Mouse (Mus musculus) layer of hippocampus, postnatal 10 days (tissue): ENCODE results near the gene Dock1. TPM values are rescaled to one million over a fixed set of nuclear protein-coding genes. Genes with fewer than 3 reads are reported as not detected.

ENCODE experiments used
- DNase-seq, 2 experiments: peaks; one replicate each; pipeline ENCODE4 v3.0.0; 2021; ENCODE audit warnings: low spot score in 2 of 2
- long read RNA-seq: library from polyadenylated mRNA; stranded (forward); transcript quantifications from one replicate; pipeline ENCODE4 v2.0.0, GENCODE M21; 2023
- total RNA-seq, 2 experiments: library from RNA; stranded (reverse); gene quantifications; 2 replicates each; pipeline ENCODE4 v1.2.3; 2021

Gene Dock1
- total RNA-seq = 10 to 100 TPM; 27.1 to 27.4 TPM
- long read RNA-seq, full-length matches to known transcripts = 5 of 35 reads
- long read RNA-seq, partial matches to known transcripts = 9 of 35 reads
- long read RNA-seq, other reads (novel, unspliced or antisense) = 21 of 35 reads

DNA sequence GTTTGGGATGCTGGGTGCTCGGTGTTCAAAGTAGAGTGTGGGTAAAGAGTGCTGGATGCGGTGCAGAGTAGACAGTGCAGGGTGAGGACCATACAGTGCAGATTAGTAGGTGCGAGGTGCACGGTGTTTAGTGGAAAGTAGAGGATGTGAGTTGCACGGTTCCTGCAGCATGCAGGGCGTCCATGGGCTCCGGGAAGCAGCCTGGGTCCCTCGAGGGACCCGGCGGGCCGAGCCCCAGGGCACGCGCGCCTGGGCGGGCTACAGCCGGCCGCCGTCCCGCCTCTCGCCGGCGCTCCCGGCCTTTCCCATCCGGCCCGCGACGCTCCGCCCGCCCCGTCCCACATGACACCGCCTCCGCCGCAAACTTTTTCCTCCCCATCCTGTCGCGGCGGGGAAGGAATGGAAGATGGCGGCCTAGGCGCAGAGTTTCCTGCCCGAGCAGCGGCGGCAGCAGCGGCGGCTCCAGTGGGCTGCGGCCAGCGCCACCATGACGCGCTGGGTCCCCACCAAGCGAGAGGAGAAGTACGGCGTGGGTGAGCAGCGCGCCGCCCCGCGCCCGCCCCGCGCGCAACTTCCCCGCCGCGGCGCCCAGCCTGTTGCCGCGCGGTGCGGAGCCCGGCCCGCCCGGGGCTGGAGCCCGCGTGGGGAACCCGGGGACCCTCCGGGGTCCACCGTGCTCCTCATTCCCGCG lies at the start of gene Dock1:
Dock1 (plus strand) TSS at position 343 of the 691 bp plus-strand sequence.
- peak; percentile 60 to 70 for DNase-seq

DNA sequence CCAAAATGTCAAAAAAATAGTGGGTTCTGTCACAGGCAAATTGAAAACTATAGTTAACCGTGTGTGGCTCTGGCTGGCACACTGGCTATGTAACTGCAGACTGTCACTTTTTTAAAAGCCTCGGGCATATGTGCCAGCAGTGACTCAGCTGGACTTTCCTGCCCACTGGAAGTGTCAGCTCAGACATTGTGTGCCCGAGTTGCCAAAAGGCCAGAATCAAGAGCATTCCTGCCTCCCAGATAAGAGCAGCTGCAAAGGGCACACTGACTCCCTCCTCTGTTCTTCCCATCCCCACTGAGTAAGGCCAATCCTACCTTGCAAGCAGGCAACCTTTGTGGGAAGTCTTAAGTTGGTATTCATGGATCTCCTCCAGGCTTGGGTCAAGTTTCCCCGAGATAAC lies 42.5 kb upstream of the Dock1 start:
- no peak for DNase-seq

DNA sequence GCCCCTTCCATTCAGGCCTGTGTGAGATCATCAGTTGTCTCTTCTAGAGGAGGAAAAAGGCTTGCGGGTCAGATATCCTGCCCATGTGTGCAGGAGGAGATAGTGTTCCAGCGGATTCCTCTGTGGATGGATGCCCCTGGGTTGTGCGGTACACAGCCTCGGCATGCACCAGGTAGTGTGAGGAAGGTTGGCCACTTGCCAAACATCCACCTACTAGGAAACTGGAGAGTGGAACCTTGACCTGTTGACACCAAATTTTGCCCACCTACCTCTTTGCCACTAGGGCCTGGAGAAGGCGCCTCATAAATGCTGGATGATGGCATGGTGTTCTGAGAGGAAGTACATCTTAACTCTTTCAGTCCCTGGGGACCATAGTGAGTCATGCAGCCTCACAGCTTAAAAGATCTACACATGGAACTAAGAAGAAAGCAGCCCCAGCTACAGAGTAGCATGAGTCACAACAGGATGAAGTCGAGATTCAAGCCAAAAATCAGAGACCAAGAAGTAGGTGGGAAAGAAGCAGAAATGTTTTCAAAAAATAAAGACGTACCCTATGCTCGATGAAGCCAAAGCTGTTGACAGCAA lies 20.1 kb upstream of the Dock1 start:
- DNase-seq = no peak

DNA sequence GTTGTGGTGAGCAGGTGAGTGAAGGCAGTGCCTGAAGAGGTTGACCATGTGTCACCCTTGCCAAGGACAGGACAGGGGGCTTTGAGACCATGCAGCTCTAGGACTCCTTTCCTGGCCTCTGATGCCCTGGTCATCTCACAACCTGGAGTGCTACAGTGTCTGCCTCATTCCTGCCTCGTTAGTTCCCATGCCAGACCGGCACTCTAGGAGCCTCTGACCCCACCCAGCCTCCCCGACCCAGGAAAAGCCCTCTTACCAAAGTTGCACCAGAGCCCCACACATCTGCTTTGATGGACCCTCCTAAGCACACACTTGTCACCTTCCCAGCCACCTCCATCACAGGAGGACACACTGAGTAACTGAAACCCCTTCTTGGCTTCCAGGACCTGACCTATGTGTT lies 19.4 kb upstream of the Dock1 start:
- DNase-seq = no peak

GRCm38 (mm10) chr7:134663241-134663640 lies 7.2 kb upstream of the Dock1 start:
- DNase-seq = no peak

GRCm38 (mm10) chr7:134665642-134666282 lies 4.7 kb upstream of the Dock1 start:
- DNase-seq = no peak

- DNase-seq = peak in 1 of 2 experiments; percentile 34
Measured at GRCm38 (mm10) chr7:134667271-134667702, 3.2 kb upstream of the Dock1 start.

- DNase-seq = no peak
Measured at GRCm38 (mm10) chr7:134669474-134670311, 761 bp upstream of the Dock1 start.

- peak; percentile 48 to 54 for DNase-seq
Measured at GRCm38 (mm10) chr7:134671003-134671461, 578 bp downstream of the Dock1 start.

- DNase-seq = no peak
Measured at GRCm38 (mm10) chr7:134671467-134671901, 1.0 kb downstream of the Dock1 start.

DNA sequence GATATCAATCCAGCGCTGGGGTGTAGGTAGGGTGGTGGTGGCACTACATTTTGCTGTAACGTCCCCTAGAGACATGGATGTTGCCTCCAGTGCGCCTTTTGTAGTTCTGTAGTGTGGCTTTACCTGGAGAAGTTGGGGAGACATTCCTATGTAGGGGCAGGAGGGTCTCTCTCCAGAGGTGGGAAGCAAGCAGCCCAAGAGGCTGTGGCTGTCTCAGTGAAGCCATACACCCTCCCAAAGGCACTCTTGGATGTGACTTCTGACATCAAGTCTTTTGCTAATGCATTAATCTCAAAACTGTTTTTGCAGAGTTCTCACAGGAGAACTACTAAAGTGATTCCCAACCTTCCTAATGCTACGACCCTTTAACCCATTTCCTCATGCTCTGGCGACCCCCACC lies 2.7 kb downstream of the Dock1 start:
- DNase-seq = no peak

GRCm38 (mm10) chr7:134673952-134674351 lies 3.5 kb downstream of the Dock1 start:
- no peak for DNase-seq

- no peak for DNase-seq
Measured at GRCm38 (mm10) chr7:134677852-134678251, 7.4 kb downstream of the Dock1 start.

GRCm38 (mm10) chr7:134679314-134680158 lies 9.1 kb downstream of the Dock1 start:
- DNase-seq = no peak

DNA sequence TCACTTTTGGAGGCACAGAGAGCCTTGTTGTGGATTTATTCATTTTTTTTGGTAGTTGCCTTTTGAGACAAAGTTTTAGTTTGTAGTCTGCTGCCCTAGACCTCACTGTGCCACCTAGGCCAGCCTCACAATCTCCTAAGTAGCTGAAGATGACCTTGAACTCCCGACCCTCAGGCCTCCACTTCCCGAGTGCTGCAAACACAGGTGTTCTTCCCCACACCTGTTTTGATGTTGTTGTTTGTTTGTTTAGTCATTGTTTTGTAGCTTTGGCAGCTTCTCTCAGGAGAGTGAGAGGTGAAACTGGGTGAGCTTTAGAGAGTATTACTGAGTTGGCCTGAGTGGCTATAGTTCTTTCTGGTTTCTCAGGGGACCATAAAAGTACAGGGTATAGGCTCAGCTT lies 9.7 kb downstream of the Dock1 start:
- no peak for DNase-seq

- DNase-seq = no peak
Measured at GRCm38 (mm10) chr7:134681729-134682527, 11.5 kb downstream of the Dock1 start.

DNA sequence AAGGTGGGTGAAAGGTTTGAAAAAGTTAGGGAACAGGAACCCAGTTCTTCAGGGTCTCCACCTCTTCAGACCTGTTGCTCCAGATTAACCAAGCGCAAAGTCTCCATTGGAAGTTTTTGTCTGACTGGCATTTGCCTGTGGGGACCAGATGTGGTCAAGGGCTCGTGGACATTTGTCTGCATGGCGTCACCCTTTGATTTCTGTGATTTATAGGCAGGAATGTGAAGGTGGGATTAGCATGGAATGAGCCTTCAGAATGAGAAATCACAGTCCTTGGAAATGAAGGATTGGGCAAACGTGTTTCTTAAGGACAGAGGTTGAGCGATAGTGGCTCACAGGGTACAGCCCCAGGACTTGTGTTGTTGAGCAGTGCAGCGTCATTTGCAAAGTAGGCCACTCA lies 17.9 kb downstream of the Dock1 start:
- no peak for DNase-seq

DNA sequence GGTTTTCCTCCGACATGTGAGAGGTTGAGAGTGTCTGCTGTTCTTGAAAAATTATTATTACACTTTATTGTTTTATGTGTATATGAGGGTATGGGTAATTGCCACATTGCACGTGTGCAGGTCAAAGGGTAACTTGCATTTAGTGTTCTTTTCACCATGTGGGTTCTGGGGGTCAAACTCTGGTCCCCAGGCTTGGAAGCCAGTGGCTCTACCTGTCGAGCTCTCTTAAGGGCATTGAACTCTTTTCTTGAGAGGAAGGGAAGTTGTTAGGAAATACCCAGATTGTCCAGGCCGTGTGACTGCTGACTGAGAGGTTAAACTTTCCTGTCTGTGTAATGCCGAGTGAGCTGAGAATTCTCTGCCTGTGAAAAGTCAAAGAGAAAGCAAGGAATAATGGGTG lies 19.7 kb downstream of the Dock1 start:
- DNase-seq = no peak

GRCm38 (mm10) chr7:134690806-134691205 lies 20.4 kb downstream of the Dock1 start:
- DNase-seq = no peak
